Mouse (Mus musculus): ENCODE data around the gene Zcchc14.

The Zcchc14 gene

DNA sequence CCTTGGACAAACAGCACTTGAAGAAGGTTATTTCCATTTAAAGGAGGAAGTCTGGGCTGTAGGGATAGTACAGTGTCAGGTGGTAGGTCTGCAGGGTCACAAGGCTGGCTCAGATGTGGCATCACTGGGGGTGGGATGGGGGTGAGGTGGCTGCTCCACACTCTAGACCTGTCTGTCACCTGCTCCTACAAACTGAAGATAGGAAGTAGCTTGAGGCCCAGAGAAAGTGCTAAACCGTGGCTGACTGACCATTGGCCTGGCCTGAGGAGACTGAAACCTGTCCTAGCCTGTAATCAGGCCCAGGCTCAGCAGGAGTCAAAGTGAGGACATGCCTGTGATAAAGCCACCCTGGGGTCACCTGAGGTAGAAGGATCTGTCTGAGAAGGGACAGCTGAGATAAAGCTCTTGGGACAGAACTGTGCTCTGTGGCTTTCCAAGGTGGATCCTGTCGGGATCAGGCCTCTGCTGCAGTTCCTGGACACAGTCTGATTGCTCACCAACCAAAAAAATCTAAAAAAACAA is 63.4 kb downstream of the Zcchc14 start:
- in situ Hi-C loops (cut with MboI, MseI): loop anchor here (10.0 to 25.0 kb wide), 3 partner anchors 316 to 1973 kb away; partner anchors contain the start of genes Cox4i1, Emc8, Gm27021 and Slc7a5

DNA sequence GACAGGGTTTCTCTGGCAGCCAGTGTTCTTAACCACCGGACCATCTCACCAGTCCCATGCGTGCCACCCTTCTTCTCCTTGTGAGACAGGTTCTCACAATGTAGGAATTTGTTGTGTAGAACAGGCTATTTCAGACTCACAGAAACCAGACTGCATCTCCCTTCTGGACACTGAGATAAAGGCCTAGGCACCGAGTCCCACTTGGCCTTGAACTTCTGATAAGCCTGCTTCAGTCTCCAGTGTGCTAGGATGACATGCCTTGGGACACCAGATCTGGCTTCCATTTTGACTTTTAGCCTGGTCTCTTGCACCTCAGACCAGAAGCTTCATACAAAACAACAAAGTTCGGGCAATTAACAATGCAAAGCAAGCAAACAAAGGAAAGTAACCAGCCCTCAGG is 64.0 kb downstream of the Zcchc14 start:
- in situ Hi-C loops (cut with MboI, MseI): loop anchor here (10.0 to 25.0 kb wide), 3 partner anchors 316 to 1974 kb away; partner anchors contain the start of genes Cox4i1, Emc8, Gm27021 and Slc7a5

DNA sequence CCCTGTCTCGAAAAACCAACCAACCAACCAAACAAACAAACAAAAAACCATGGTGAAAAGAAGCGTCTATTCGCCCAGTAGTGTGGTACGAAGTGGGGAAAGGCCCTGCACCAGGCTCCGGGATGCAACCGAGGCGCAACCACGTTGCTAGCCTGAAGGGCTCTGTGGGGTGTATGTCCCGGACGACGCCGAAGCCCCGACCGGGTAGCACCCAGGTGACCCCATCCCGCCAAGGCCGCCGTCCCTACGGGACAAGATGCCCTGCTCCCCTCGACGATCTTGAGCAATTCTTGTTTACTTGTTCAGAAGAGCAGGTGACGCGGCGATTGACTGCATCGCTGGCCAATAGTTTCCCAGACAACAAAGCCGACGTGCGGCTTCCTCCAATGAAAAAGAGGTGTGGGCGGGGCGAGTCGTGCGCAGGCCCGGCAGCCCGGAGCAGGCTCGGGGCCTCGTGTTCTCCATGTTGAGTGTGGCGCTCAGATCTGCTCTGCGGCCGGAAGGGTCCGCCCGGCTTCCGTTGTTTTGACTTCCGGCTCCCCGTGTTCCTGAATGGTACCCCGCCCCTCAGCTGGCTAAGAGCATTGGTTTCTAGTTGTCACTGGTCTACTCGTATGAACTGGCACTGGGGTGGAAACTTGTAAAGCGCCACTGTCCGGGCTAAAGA is 67.4 kb downstream of the Zcchc14 start:
- in situ Hi-C loops (cut with MboI, MseI): loop anchor here (10.0 to 25.0 kb wide), 3 partner anchors 320 to 1977 kb away; partner anchors contain the start of genes Cox4i1, Emc8, Gm27021 and Slc7a5

DNA sequence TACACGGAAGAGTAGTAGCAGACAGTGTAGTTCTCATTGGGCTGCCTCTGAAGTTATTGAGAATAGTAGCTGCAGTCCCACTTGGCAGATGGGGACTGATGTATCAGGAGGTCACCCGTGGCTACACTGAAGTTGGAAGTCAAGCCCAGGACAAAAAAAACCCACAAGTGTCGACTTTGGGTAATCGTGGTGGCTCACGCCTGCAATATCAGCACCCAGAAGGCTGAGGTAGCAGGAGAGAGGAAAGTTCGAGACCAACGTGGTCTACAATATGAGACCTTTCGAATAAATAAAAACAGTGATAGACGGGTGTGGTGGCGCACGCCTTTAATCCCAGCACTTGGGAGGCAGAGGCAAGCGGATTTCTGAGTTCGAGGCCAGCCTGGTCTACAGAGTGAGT is 68.0 kb downstream of the Zcchc14 start:
- in situ Hi-C loops (cut with MboI, MseI): loop anchor here (10.0 to 25.0 kb wide), 3 partner anchors 320 to 1978 kb away; partner anchors contain the start of genes Cox4i1, Emc8, Gm27021 and Slc7a5

DNA sequence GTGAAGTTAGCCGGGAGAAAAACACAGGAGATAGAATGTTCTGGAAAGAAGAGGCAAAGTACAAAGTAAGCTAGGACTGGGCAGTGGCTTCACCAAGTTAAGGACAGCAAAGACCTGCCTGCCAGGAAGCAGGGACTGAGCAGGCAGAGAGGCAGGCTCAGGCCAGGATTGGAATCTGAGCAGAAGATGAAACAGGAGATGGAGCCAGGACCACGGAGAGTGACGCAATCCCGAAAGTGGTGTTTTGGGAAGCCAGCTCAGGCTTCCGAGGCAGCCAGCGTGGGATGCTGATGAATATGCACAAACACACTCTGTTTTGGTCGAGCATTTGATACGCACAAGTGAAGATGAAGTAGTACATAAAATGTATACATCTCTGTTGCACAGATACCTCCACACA is 69.0 kb downstream of the Zcchc14 start:
- in situ Hi-C loops (cut with MboI, MseI): loop anchor here (10.0 to 25.0 kb wide), 3 partner anchors 321 to 1979 kb away; partner anchors contain the start of genes Cox4i1, Emc8, Gm27021 and Slc7a5

DNA sequence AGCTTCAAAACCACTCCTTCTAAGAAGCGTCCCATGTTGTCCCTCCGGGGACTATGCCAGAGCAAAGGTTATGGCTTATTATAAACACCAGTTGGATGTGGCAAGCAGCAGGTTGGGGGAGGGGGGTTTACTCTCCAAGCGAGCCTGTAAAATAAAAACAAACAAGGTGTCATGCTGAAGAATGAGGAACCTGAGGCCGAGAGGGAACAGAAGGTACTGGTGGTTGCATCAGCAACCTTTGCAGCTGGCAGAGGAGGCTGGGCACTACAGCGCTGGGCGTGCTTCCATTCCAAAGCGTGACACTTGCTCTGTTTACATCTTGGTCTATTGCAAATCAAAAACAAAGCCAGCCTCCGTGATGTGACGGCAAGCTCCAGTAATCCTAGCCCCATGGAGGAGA is 72.2 kb downstream of the Zcchc14 start:
- in situ Hi-C loops (cut with MboI, MseI): loop anchor here (10.0 to 25.0 kb wide), 3 partner anchors 324 to 1982 kb away; partner anchors contain the start of genes Cox4i1, Emc8, Gm27021 and Slc7a5

DNA sequence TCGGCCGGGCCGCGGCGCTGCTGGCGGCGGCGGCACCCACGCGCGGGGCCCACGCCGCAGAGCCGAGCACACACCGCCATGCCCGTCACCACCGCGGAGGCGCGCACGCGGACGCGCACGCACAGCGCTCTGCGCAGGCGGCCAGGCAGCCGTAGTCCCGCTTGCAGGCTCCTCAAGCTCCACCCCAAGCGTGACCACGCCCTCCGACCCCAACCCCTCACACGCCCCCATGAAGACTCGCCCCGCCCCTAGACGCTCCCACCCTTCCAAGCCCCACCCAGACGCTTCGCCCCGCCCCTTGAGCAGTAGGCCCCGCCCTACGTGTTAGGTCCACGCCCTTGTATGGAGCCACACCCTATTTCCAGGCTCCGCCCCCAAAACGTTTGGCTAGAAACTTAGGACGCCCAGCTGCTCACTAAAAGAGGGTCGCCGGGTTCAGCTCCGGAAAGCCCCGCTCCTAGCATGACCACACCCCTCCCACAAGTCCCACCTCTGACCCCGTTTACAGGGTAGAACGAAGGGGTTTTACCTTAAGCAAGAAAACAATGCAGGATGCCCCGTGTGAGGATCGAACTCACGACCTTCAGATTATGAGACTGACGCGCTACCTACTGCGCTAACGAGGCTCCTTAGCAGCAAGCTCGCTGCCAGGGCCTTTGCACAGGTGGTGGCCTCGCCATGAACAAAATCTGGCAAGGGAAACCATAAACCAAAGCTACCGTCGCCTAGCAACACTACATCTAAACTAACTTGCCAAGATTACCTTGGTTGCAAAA is 73.8 kb downstream of the Zcchc14 start, which contains the start of gene Fbxo31:
Fbxo31 (minus strand) TSS at position 131 of the 776 bp plus-strand sequence.
- in situ Hi-C loops (cut with MboI, MseI): loop anchor here (25.0 kb wide), 2 partner anchors 917 to 1983 kb away; partner anchors contain the start of genes Cox4i1, Emc8 and Gm27021

DNA sequence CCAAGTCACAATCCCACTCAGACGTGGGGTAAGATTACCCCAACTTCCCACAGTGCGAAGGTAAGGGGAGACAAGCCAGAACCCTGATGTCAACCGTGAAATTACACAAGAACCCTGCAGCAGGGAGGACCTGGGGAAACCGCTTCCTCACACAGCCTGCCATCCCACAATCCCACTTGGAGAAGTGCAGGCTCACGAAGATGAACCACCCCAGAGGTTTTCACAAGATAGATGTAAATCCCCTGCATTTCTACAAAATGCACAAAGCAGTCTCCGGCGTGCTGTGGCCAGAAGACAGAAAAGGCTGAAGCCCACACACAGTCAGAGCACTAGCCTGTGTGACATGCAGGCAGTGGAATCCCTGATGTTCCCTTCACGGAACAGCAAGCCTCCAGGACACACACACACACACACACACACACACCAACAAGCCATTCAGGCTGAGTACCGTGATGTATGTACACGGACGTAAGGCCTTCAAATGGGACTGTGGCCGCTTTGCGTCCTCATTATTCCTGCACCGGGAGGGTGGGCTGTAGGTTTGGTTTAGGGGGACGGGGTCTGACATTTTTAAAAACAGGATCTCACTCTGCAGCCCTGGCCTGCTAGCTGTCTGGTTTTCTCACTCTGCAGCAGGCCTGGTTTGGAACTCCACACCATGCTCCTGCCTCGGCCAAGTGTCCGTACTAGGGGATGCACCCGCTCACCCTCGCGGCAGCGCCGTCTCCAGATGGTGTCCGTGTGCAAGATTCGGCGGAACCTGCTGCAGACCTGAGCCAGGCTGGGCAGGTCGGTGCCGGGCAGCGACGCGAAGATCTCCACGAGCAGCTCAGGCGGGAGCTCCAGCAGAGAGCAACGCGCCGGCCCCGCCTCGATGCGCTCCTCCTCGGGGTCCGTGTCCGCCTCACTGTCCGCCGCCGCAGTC is 74.7 kb downstream of the Zcchc14 start:
- in situ Hi-C loops (cut with MboI, MseI): loop anchor here (25.0 kb wide), 2 partner anchors 916 to 1984 kb away; partner anchors contain the start of genes Cox4i1, Emc8 and Gm27021

DNA sequence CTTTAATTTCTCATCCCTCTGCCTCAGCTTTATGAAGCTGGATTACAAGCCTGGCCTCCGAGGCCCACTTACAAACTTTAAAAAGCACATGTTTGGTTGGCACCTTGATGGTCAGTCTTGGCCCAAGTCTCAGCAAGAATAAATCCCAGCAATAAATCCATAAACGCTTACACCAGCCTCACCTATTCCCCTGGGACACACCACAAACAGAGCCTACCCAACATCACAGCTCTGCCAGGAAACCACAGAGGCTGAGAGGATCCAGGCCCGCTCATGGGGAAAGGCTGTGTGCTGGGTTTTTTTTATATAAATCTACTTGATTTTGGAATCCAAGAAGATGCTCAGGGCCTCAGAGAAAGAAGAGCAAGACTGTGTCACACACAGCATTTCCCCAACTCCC is 77.0 kb downstream of the Zcchc14 start:
- in situ Hi-C loops (cut with MboI, MseI): loop anchor here (25.0 kb wide), 2 partner anchors 913 to 1987 kb away; partner anchors contain the start of genes Cox4i1, Emc8 and Gm27021

DNA sequence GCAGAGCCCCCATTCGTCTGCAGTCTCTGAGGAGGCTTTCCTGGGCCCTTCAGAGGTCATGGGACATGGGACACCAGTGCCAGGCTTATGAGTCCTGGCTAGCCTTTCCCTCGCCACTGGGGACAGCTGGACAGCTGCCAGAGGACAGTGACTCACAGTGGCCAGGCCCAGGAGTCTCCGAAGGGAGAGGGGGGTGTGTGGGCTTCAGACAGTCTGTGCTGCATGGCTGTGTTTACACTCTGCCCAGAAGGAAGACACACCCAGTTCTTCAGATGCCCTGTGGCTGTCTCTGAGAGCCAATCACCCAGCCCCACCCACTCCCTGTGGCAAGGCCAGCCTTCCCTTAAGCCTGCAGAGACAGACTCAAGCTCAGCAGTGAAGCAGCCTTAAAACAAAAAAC is 79.4 kb downstream of the Zcchc14 start:
- in situ Hi-C loops (cut with MboI, MseI): no loop called here

DNA sequence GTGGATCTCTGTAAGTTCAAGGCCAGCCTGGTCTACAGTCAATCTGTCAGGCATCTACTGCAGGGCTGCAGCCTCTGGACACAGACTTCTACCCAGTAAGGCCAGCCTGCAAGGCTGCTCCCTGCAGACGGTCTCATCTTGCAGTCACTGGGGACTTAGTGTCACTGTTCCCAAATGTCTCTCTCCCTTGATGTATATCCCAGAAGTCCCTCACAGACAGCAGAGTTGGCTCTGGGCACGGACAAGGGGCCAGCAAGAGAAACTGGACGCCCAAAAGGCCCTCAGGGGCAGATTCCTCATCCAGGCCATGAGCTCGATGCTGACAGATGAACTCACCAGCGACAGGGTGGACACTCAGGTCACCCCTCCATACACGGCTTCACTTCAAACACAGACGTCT is 80.6 kb downstream of the Zcchc14 start:
- in situ Hi-C loops (cut with MboI, MseI): no loop called here

DNA sequence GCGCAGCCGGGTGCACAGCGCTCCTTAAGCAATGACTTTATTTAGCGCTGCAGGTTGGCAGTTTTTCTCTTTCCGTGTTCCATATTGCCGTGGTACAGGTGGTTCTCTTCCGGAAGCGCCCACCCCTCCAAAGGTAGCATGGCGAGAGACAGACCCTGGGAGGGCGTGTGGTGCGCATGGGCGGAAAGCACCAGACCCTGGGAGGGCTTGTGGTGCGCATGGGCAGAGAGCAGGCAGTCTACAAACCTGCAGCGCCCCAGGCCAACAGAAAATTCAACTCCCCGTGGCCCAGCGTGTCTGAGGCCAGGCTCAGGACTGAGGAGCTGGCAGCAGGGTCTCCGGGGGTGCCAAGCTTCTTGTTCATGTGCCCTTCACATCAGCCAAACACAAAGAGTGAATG is 81.9 kb downstream of the Zcchc14 start:
- in situ Hi-C loops (cut with MboI, MseI): no loop called here

DNA sequence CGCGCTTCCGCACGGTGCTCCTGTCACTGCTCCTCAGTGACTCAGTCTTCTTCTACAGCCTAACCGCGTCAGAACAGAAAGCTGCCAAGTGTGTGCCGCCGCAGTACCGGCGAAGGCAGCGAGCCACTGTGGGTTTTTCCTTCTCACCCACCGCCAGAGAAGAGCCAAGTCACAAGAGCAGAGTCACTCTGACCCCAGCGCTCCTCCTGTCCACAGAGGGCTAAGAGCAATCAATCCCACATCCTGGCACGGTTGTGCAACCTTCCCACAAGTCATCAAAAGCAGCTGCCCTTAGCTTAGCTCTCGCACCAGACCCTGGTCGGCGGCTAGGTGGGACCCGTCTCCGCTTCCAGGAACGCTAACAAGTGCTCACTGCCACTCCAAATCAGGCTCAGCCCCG is 82.4 kb downstream of the Zcchc14 start:
- in situ Hi-C loops (cut with MboI, MseI): no loop called here

DNA sequence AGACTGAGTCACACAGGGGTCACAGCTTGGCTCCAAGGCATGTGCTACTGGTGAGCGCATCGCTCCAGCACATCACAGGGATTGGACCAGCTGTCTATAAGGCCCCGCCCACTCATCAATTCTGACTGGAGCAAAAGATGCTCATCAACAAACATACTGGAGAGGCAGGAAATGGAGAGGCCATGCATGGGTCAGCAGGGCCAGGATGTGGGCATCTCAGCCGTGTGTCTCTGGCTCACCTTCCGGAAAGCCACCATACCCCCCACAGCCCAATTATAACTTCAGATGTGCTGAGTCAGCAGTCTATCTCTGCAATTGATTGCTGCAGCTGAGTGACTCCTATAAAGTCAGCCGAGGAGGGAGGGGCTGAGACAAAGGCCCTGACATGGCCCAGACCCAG is 84.4 kb downstream of the Zcchc14 start:
- in situ Hi-C loops (cut with MboI, MseI): no loop called here

DNA sequence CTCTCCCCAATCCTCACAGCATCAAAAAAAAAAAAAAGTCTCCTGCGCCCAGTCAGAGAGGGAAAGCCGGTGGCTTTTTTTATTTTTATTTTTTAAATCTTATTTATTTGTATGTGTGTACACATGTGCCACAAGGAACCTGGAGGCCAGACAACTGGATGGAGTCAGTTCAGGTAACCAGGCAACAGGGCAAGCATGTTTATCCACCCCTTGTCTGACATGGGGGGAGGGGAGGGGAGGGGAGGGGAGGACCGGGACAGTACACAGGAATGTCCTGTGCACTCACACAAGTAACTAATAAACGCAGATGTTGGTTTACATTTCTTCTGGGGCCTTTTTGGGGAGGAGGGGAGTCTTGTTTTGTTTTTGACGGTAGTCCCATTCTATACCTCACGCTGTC is 89.0 kb downstream of the Zcchc14 start:
- in situ Hi-C loops (cut with MboI, MseI): no loop called here

DNA sequence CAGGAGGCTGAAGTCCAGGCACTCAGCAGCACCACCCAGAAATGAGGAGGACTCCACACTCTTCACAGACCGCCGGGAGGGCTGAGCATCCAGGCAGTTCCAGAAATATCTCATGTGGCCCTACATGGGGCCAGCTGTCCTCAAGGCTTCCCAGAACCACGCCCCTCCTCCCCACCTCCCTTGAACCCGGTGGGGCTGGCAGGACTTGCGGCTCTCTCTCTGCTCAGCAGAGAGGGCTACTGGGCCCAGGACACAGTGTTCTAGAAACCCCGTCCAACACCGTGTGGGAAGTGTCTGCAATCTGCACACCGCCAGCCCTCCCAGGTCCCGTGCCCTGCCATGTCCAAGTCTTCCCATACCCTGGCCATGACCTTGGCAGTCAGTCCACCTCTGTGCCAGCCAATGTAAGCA is 89.8 kb downstream of the Zcchc14 start:
- in situ Hi-C loops (cut with MboI, MseI): no loop called here

DNA sequence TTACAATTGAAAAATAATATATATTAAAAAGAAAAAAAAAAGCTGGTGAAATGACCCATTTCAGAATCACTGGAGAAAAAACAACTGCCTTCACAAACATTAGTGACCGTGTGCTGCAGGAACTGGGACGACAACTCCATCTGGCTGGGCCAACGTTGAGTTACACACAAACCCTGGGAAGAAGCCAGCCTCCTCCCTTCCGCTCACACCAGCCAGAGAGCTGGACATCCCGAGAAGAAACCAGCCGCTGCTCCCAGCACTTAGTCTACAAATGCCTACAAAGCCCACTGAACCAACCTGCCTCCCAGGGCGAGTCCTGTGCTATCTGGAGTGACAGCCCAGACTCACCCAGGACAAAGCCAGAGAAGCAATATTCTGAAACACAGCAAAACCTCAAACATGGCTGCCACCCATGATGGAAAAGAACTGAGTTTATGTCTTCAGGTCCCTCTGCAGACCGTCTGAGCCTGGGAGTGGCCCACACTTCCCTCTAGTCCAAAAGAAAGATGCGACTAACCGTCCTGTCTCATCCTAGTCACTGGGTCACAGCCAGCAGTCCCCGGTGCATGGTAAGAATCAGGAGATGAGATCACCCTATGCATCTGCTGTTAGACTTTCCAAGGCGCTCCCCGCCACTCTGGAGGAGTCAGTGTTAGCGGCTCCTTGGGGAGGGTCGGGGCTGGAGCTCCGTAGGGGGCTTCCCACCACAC is 90.9 kb downstream of the Zcchc14 start:
- in situ Hi-C loops (cut with MboI, MseI): no loop called here

DNA sequence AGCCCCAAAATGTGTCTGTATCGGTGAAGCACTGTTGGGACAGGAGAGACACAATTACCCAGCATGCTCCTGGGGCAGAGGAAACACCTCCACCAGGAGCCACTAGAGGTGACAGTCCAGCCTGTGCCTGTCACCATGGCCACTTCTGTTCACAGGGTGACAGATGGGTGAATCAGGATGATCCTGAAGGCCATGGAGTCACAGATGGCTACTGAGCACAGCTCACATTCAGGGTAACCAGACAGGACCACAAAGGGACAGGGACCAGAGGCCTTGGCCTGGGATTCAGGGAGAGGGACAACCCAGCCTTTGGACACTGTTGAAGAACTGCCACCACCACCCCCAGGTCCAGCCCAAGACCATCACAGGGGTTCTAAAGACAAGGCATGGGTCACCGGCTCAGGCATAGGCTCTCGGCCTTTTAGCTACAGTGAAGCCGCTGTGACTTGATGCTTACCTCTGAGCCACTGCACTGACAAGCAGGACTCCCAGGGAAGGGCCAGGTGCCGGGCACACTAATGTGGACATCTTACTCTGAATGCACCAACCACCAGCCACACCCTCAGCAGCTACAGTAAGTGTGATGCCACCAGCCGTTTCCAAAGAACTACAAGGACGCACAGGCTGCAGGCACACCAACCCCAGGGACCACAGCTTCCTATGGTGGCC is 92.1 kb downstream of the Zcchc14 start:
- in situ Hi-C loops (cut with MboI, MseI): no loop called here

DNA sequence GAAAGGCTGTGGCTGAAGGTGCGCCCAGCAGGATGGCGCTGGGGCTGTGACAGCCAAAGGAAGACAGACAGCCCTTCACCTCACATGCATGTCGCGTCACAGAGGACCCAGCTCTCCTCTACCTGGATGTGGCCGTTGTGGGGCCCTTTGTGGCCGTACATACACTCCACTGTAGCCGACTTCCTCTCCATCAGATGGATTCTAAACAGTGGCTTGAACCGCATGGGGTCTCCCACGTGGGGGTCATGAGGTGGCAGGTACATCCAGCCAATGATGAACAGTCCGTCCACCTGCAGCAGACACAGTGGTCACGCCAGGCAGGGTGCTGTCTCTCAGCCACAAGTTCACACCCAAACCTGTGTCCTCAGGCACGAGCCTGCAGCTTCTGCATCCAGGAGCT is 92.9 kb downstream of the Zcchc14 start:
- in situ Hi-C loops (cut with MboI, MseI): no loop called here

DNA sequence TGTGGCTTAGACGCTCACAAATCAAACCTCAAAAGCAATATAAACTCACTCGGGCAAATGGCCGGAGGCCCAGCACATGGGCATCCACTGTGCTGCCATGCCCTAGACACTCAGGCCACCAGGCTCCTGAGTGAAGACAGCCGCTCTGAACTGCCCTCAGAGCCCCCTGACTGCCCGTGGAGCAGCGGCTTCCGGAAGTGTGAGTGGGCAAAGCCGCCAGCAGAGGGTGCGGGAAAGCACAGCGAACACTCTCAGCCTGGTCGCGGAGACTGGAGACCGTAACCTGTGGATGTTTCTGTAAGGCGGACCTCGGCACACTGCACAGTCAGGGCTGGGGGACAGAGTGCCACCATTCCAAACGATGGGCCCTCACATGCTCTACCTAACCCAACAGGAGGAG is 94.2 kb downstream of the Zcchc14 start:
- in situ Hi-C loops (cut with MboI, MseI): no loop called here

Measured in T-helper 1 cell (primary cell).